Mouse (Mus musculus): ENCODE data around the gene Lipe.

- TF ChIP-seq GATA1 (IDR thresholded peaks at IDR 0.05; ENCODE audit: low read length), result no peak
- TF ChIP-seq TAL1 (IDR thresholded peaks at IDR 0.05; ENCODE audit: low read length), result no peak
Measured at GRCm38 (mm10) chr7:25388916-25389315, 9.6 kb downstream of the Lipe start.
